Mouse (Mus musculus) kidney, adult 2 months (tissue): ENCODE results near the gene Ky.

Source experiments
- CTCF ChIP-seq: fragments of 200-500 bp; conservative IDR thresholded peaks from 2 replicates; pipeline ENCODE4 v1.5.1; 2011; ENCODE audit warnings: low read depth, mild to moderate bottlenecking, control low read depth, low read length, moderate library complexity, mixed read lengths; ENCODE audit not compliant: insufficient read depth, insufficient read length
- POLR2A ChIP-seq: fragments of 200-500 bp; IDR thresholded peaks from one replicate; pipeline ENCODE4 v1.6.1; 2011; ENCODE audit warnings: low read depth, low read length, control low read depth

- TF ChIP-seq CTCF (no peak), POLR2A (no peak)
These were observed 81.8 kb downstream of the Ky start for GRCm38 (mm10) chr9:102587347-102587746.
